Mouse (Mus musculus): ENCODE measurements around the gene Mettl11b. TPM values are rescaled to one million over a fixed set of nuclear protein-coding genes. Genes with fewer than 3 reads are reported as not detected.

The Mettl11b gene
- polyA plus RNA-seq (2014; fragmentation: Illumina TruSeq; extraction: RNeasy Lipid Tissue Mini Kit (QIAGEN cat#74804); ENCODE audit: low read depth, low replicate concordance) = not detected

DNA sequence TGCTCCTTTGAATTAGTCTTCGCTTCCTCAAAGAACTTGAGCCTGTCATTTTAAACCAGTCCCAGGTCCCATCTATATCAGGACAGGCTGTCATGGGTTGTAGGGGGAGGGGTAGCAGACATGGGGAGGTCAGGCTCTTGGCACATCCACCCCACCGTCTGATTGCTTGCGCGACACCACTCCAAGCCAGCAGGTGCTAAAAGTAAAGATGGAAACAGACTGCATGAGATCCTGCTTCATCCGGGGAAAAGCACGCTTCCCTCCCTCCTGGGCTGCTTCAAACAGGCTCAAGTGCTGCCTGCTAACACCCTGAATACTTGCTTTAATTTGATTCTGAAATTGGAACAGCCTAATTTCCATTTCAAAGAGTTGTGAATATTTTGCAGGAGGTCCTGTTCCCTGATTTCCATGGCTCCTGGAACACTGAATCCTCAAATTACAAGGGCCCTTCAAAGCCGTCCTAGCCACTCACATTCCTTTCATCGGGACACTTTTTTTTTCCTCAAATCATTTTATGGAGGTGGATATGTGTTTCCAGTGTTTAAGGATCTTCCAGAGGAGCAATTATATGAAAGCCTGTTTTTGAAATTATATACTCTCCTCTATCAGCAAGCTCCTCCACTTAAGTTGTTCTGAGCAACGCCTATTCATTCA, at the start of gene Mettl11b:
Gene Mettl11b (minus strand): TSS at position 127 of the 654 bp plus-strand sequence.

Other genes starting within 250 kb of the Mettl11b start
- gene Kifap3, start 54.4 kb upstream of the Mettl11b start, polyA plus RNA-seq (2014; fragmentation: Illumina TruSeq; extraction: RNeasy Lipid Tissue Mini Kit (QIAGEN cat#74804); ENCODE audit: low read depth, low replicate concordance) = 49.5 TPM
- gene Scyl3, start 203.9 kb upstream of the Mettl11b start, polyA plus RNA-seq (2014; fragmentation: Illumina TruSeq; extraction: RNeasy Lipid Tissue Mini Kit (QIAGEN cat#74804); ENCODE audit: low read depth, low replicate concordance) = 43.3 TPM